ENCODE assay signal across 1 mouse cellular context in the genomic region with DNA sequence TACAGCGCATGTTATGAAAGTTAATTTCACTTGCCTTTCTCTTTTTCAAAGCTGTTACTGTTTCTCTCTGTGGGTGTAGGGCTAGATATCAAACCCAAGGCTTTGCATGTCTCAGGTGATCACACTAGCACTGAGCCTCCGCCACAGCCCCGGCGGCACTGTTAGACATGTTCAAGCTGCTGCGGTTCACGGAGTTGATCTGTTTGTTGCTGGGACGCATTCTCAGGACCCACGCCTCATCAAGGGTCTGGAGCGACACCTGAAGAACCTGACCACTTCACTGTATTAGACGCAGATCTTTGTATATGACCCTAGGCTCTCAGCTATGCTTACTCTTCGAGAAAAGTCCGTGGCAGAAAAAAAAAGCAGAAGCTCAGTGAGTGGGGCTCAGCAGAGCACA.
A peak's percentile ranks its signal among the peaks of the same experiment; 100 is the strongest.
TF ChIP-seq lines count a peak whose summit lies in the region.

No protein-coding gene starts in this region.

TF ChIP-seq in MEL, 35 proteins besides CTCF, POLR2A, EP300 and RAD21:
- no peak for TF ChIP-seq MYC (IDR thresholded peaks at IDR 0.05; ENCODE audit: low read depth, low read length)
- no peak for TF ChIP-seq ZMIZ1 (IDR thresholded peaks at IDR 0.05; ENCODE audit: low read depth, low read length)
- TF ChIP-seq E2F4 (IDR thresholded peaks at IDR 0.05; ENCODE audit: borderline replicate concordance, low read depth, low read length) = no peak
- no peak for TF ChIP-seq TCF12 (IDR thresholded peaks at IDR 0.05; ENCODE audit: low read depth, low read length)
- no peak for TF ChIP-seq POLR2AphosphoS5 (IDR thresholded peaks at IDR 0.05; ENCODE audit: borderline replicate concordance, low read depth, low read length)
- no peak for TF ChIP-seq MEF2A (IDR thresholded peaks at IDR 0.05; ENCODE audit: extremely low read depth, insufficient replicate concordance, low read depth, low read length, poor library complexity, severe bottlenecking)
- no peak for TF ChIP-seq NRF1 (IDR thresholded peaks at IDR 0.05; ENCODE audit: insufficient read depth, low read depth, low read length, poor library complexity, severe bottlenecking)
- peak; percentile 52; the same call in 1 of the 2 replicates for TF ChIP-seq ZNF384 (IDR thresholded peaks at IDR 0.05; ENCODE audit: low read depth, low read length)
- TF ChIP-seq TBP (IDR thresholded peaks at IDR 0.05; ENCODE audit: low read depth, low read length) = no peak
